Mouse (Mus musculus) spleen, adult 2 months (tissue): ENCODE measurements around the gene Dnajb13. TPM values are rescaled to one million over a fixed set of nuclear protein-coding genes. Genes with fewer than 3 reads are reported as not detected.

Experiments used
- DNase-seq, 2 experiments: peaks; one replicate each; pipeline versions ENCODE4 v3.0.0 to v3.0.0-alpha.2; 2012 to 2021; ENCODE audit warnings: low spot score in 2 of 2, low read depth in 1 of 2
- H3K27ac ChIP-seq: fragments of 200-500 bp; 2 replicates; pipeline ENCODE4 v1.5.1; 2012; ENCODE audit warnings: low read length, inconsistent platforms; ENCODE audit not compliant: insufficient read depth
- H3K27me3 ChIP-seq: fragments of 200-500 bp; 2 replicates; pipeline ENCODE4 v1.6.1; 2012; ENCODE audit warnings: mild to moderate bottlenecking, moderate library complexity, low read length, inconsistent platforms; ENCODE audit not compliant: control insufficient read depth, insufficient read depth
- H3K36me3 ChIP-seq: fragments of 200-500 bp; 2 replicates; pipeline ENCODE4 v1.6.1; 2012; ENCODE audit warnings: mild to moderate bottlenecking, low read length, inconsistent platforms; ENCODE audit not compliant: control insufficient read depth, insufficient read depth
- H3K4me1 ChIP-seq: fragments of 200-500 bp; 2 replicates; pipeline ENCODE4 v1.6.1; 2011; ENCODE audit warnings: inconsistent platforms; ENCODE audit not compliant: control insufficient read depth, insufficient read depth, insufficient read length
- H3K4me3 ChIP-seq: fragments of 200-500 bp; 2 replicates; pipeline ENCODE4 v1.5.1; 2011; ENCODE audit warnings: mild to moderate bottlenecking, inconsistent platforms; ENCODE audit not compliant: insufficient read depth, insufficient read length; ENCODE audit errors: extremely low read depth
- CTCF ChIP-seq: fragments of 200-500 bp; IDR thresholded peaks from 2 replicates; pipeline ENCODE4 v1.5.1; 2011; ENCODE audit warnings: mild to moderate bottlenecking, inconsistent platforms; ENCODE audit not compliant: insufficient read depth, insufficient read length, insufficient replicate concordance; ENCODE audit errors: extremely low read depth
- POLR2A ChIP-seq: fragments of 200-500 bp; IDR thresholded peaks from 2 replicates; pipeline ENCODE4 v1.6.1; 2011; ENCODE audit warnings: low read depth, low read length, inconsistent platforms
- WGBS: fragments of 180-500 bp; shearing (Covaris S2); methylation state at CpG from one replicate; pipeline ENCODE4 v1.1.7; 2018; 5-methylcytosine and 5-hydroxymethylcytosine counted together
- polyA plus RNA-seq: library from polyadenylated mRNA; depleted of rRNA; stranded (reverse); fragments of >200 nt; gene quantifications from 2 replicates; pipeline ENCODE4 v1.2.3, GENCODE M21; 2012; rRNA removed

The Dnajb13 gene
- polyA plus RNA-seq, 1 experiment = 3.8 TPM

DNA sequence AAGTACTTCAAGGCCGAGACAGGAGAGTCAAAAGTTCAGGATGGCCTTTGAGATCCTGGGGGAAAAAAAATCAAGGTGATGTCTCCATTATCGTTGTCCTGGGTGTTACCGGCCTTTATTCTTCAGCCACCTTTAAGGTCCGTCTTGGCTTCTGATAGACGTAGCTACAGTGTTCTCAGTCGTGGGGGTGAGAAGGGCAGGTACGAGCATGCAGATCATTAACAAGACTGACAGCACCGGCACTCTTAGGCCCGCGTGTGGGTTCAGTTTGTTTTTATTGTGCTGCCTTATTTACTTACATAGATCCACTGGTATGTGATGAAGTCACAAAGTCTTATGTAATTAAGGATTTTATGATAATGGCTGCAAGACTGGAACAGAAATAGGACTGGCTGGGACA lies 51.0 kb downstream of the Dnajb13 start:
- no peak overlapping the region for H3K27ac ChIP-seq
- TF ChIP-seq POLR2A = no peak
- no peak for TF ChIP-seq CTCF
- DNase-seq = no peak
- H3K27me3 ChIP-seq = no peaks in the 10 kb centered on the region
- WGBS = 94% methylated on average over 10 of the region's 10 CpGs
- H3K4me1 ChIP-seq = no peaks in the 10 kb centered on the region; the same call in 1 of the 2 replicates
- H3K4me3 ChIP-seq = no peak overlapping the region
- peaks cover 7% of the 10 kb centered on the region for H3K36me3 ChIP-seq

DNA sequence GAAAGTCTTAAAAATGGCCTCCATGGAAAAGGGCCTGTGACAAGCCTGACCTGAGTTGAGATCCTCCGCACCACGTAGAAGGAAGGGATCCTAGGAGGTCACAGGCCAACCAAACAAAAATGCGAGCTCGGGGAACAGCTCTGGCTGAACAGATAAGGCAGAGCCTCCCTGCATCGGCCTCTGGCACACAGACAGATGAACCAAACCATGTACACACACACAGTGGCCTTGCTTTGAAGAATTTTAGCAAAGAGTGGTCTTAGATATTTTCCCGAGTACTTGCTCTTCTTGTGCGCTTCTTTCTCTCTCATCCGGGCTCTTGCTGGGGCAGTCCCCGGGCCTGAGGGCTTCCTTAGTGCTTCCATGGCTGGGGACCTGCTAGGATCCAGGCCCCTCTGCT lies 51.6 kb downstream of the Dnajb13 start:
- no peak for DNase-seq
- Histone ChIP-seq H3K4me3 (no peak overlapping the region), H3K36me3 (peaks cover 7% of the 10 kb centered on the region)

GRCm38 (mm10) chr7:100461621-100462151 lies 53.1 kb downstream of the Dnajb13 start:
- 25% methylated on average over 6 of the region's 6 CpGs for WGBS

More for the DNA sequence above, 51.6 kb downstream of the Dnajb13 start:
- Histone ChIP-seq H3K4me1 (no peaks in the 10 kb centered on the region; the same call in 1 of the 2 replicates), H3K27ac (peak overlapping the region; percentile 41; the same call in 1 of the 2 replicates), H3K27me3 (no peaks in the 10 kb centered on the region)
- 85% methylated on average over 9 of the region's 9 CpGs for WGBS
- TF ChIP-seq CTCF (no peak), POLR2A (no peak)

GRCm38 (mm10) chr7:100459862-100460261 lies 54.9 kb downstream of the Dnajb13 start:
- H3K4me3 ChIP-seq = no peak overlapping the region
- 82% methylated on average over 3 of the region's 3 CpGs for WGBS
- TF ChIP-seq CTCF = no peak
- H3K36me3 ChIP-seq = peaks cover 17% of the 10 kb centered on the region
- H3K4me1 ChIP-seq = no peaks in the 10 kb centered on the region; the same call in 1 of the 2 replicates
- H3K27me3 ChIP-seq = no peaks in the 10 kb centered on the region
- no peak overlapping the region for H3K27ac ChIP-seq
- DNase-seq = no peak

More at GRCm38 (mm10) chr7:100461621-100462151, 53.1 kb downstream of the Dnajb13 start:
- DNase-seq = no peak
- no peaks in the 10 kb centered on the region for H3K27me3 ChIP-seq
- H3K36me3 ChIP-seq = peaks cover 7% of the 10 kb centered on the region
- H3K4me1 ChIP-seq = no peaks in the 10 kb centered on the region; the same call in 1 of the 2 replicates
- H3K4me3 ChIP-seq = no peak overlapping the region
- no peak for TF ChIP-seq POLR2A
- peak overlapping the region; percentile 49 for H3K27ac ChIP-seq

DNA sequence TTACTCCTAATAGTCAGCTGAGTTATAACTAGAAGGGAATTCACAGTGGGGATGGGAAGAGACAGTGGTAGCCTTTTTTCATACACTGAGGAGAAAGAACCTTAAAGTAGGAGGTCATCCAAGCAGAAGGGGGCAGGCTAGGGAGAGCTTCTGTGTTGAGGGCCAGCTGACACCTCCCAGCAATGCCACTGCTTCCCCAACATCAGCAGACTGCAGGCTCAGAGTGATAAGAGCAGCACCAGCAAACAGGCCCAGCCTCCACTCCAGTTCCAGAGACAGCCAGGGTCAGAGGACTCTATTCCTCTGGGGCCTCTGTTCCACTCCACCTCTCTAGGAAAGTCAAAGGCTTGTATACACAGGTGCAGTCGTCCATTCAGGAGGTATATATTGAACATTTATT lies 56.6 kb downstream of the Dnajb13 start:
- DNase-seq = no peak
- no peak overlapping the region for H3K4me3 ChIP-seq
- no peaks in the 10 kb centered on the region; the same call in 1 of the 2 replicates for H3K4me1 ChIP-seq
- WGBS = 82% methylated on average over 1 of the region's 1 CpGs
- no peak overlapping the region for H3K27ac ChIP-seq
- no peak for TF ChIP-seq CTCF
- no peak for TF ChIP-seq POLR2A
- H3K36me3 ChIP-seq = peaks cover 21% of the 10 kb centered on the region
- no peaks in the 10 kb centered on the region for H3K27me3 ChIP-seq

Other genes with a start within 250 kb of the Dnajb13 start
- 0.36 and 0.55 TPM in 2 replicates for gene P4ha3, start 229.4 kb downstream of the Dnajb13 start, polyA plus RNA-seq
- gene C2cd3, start 142.7 kb downstream of the Dnajb13 start, polyA plus RNA-seq = 24.1 and 26.4 TPM in 2 replicates
- 46.3 and 57.2 TPM in 2 replicates for gene Ppme1, start 142.7 kb downstream of the Dnajb13 start, polyA plus RNA-seq
- gene Ucp3, start 42.0 kb downstream of the Dnajb13 start, polyA plus RNA-seq = 0.77 and 1.3 TPM in 2 replicates
- 991 and 1,064 TPM in 2 replicates for gene Ucp2, start 21.6 kb downstream of the Dnajb13 start, polyA plus RNA-seq
- 7.7 and 7.8 TPM in 2 replicates for gene Coa4, start 22.1 kb upstream of the Dnajb13 start, polyA plus RNA-seq
- 12.3 and 24.3 TPM in 2 replicates for gene Rab6a, start 92.5 kb upstream of the Dnajb13 start, polyA plus RNA-seq
- gene Mrpl48, start 93.3 kb upstream of the Dnajb13 start, polyA plus RNA-seq = 3.2 and 4.3 TPM in 2 replicates
- gene Plekhb1, start 147.5 kb upstream of the Dnajb13 start, polyA plus RNA-seq = 1.7 and 2.2 TPM in 2 replicates
- gene Fam168a, start 191.7 kb upstream of the Dnajb13 start, polyA plus RNA-seq = 56.7 and 77.9 TPM in 2 replicates